Mouse (Mus musculus) MEL (cell line): Measurements from ENCODE around the gene Ptpra.

ENCODE experiments used
- CTCF ChIP-seq, 3 experiments: IDR thresholded peaks in 2 of 3; conservative IDR thresholded peaks in 1 of 3; 2 replicates each; pipeline ENCODE4 v1.5.1; 2011 to 2012; ENCODE audit warnings: low read length in 3 of 3, low read depth in 2 of 3, mild to moderate bottlenecking in 2 of 3, improper control_type of control experiment in 1 of 3, inconsistent platforms in 1 of 3, mixed read lengths in 1 of 3, moderate library complexity in 1 of 3; ENCODE audit not compliant: control insufficient read depth in 1 of 3, insufficient read depth in 1 of 3, poor library complexity in 1 of 3, severe bottlenecking in 1 of 3
- GABPA ChIP-seq: IDR thresholded peaks from 2 replicates; pipeline ENCODE4 v1.6.1; 2012; ENCODE audit warnings: low read depth, mild to moderate bottlenecking, inconsistent platforms, low read length, improper control_type of control experiment, moderate library complexity
- NELFE ChIP-seq: IDR thresholded peaks from 2 replicates; pipeline ENCODE4 v1.6.1; 2011; ENCODE audit warnings: low read depth, low read length, improper control_type of control experiment
- POLR2A ChIP-seq, 2 experiments: IDR thresholded peaks; 2 replicates each; pipeline ENCODE4 v1.6.1; 2011 to 2012; ENCODE audit warnings: low read length in 2 of 2, mild to moderate bottlenecking in 2 of 2, control low read depth in 1 of 2, improper control_type of control experiment in 1 of 2, low read depth in 1 of 2, moderate library complexity in 1 of 2; ENCODE audit not compliant: control insufficient read depth in 1 of 2, insufficient read depth in 1 of 2, poor library complexity in 1 of 2
- TBP ChIP-seq: IDR thresholded peaks from 2 replicates; pipeline ENCODE4 v1.8.0; 2011; ENCODE audit warnings: low read depth, low read length, improper control_type of control experiment
- USF1 ChIP-seq: IDR thresholded peaks from 2 replicates; pipeline ENCODE4 v1.6.1; 2014; ENCODE audit warnings: low read depth, mild to moderate bottlenecking, inconsistent platforms, low read length, improper control_type of control experiment, moderate library complexity

DNA sequence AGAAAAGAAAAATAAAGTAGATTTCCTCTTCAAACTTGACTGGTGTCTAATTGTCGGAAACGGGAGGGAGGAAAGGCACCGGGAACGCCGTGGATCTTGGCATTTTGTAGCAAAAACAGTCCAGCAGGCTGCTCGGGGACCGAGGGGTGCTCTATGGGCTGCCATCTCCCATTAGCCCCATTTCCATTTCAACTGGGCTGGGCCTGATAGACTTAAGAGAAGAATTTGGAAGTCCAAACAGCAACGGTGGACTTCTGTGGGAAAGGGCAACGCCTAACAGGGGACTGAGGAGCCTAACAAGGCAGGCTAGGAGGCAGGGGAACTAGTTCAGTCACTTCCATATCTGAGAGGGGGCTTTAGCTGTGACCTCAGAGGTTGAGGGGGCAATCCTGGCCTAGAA is 126.9 kb downstream of the Ptpra start:
- TF ChIP-seq USF1 (no peak), CTCF (IDR thresholded peaks at IDR 0.05 in 2 of 3, conservative IDR thresholded peaks at IDR 0.05 in 1 of 3; ENCODE audit: control insufficient read depth in 1 of 3, insufficient read depth in 1 of 3, low read depth in 2 of 3, low read length in 3 of 3, poor library complexity in 1 of 3, severe bottlenecking in 1 of 3) (no peak), GABPA (no peak), TBP (no peak), POLR2A (IDR thresholded peaks at IDR 0.05; ENCODE audit: control insufficient read depth in 1 of 2, insufficient read depth in 1 of 2, low read depth in 1 of 2, low read length in 2 of 2, poor library complexity in 1 of 2) (no peak), NELFE (no peak)
